In genomic region chr8:102771456-102771855, GRCm38 (mm10) we compare ENCODE assay signal across 29 mouse cellular contexts.
"Had no signal": no experiment of that assay in that cellular context is flagged by ENCODE, and none has a peak within 500 bp of the region (broad histone marks: within the 10 kb centered on the region; RNA-seq: fewer than 3 reads in every experiment).

No protein-coding gene starts in this region.

- H3K27me3 ChIP-seq: heart, embryonic 13.5 days; heart, embryonic 15.5 days; hindbrain, embryonic 12.5 days; limb, embryonic 12.5 days; liver, embryonic 13.5 days; liver, embryonic 15.5 days had no signal

- H3K36me3 ChIP-seq: heart, embryonic 15.5 days; liver, embryonic 13.5 days; liver, embryonic 15.5 days had no signal

- H3K4me2 ChIP-seq: heart, embryonic 11.5 days; heart, embryonic 13.5 days; heart, embryonic 15.5 days; hindbrain, embryonic 12.5 days; hindbrain, embryonic 14.5 days; limb, embryonic 12.5 days; liver, embryonic 11.5 days; liver, embryonic 13.5 days; liver, embryonic 15.5 days had no signal

- H3K4me1 ChIP-seq: heart, embryonic 15.5 days; limb, embryonic 10.5 days; liver, embryonic 13.5 days; liver, embryonic 15.5 days had no signal

- ATAC-seq: hindbrain, embryonic 16.5 days; inflammation-experienced regulatory T-cells, adult 6 months; intestine, postnatal 0 days had no signal

- H3K27ac ChIP-seq: heart, adult 2 months; heart, embryonic 13.5 days; heart, embryonic 15.5 days; hindbrain, embryonic 10.5 days; hindbrain, embryonic 12.5 days; hindbrain, embryonic 14.5 days; layer of hippocampus, adult 2 months; limb, embryonic 10.5 days; limb, embryonic 12.5 days; liver, embryonic 13.5 days; liver, embryonic 15.5 days had no signal

- DNase-seq: gastrocnemius, postnatal 14 days; gastrocnemius, postnatal 36 days; heart, adult 11 months; heart, adult 2 months; heart, postnatal 14 days; heart, postnatal 36 days; kidney, adult 18-20 months; kidney, adult 8-10 months; kidney, postnatal 10 days; kidney, postnatal 25 days; kidney, postnatal 4 days; layer of hippocampus, adult 9-11 months; layer of hippocampus, postnatal 36 days; liver; liver, embryonic 13.5 days had no signal

- H3K4me3 ChIP-seq: heart, adult 2 months; heart, embryonic 13.5 days; heart, embryonic 15.5 days; hindbrain, embryonic 10.5 days; hindbrain, embryonic 12.5 days; layer of hippocampus, adult 2 months; limb, embryonic 10.5 days; limb, embryonic 12.5 days; liver, embryonic 13.5 days; liver, embryonic 15.5 days had no signal

- H3K9ac ChIP-seq: heart, embryonic 13.5 days; heart, embryonic 15.5 days; hindbrain, embryonic 12.5 days; hindbrain, embryonic 14.5 days; limb, embryonic 12.5 days; liver, embryonic 13.5 days; liver, embryonic 15.5 days had no signal

- H3K9me3 ChIP-seq: heart, embryonic 13.5 days; heart, embryonic 15.5 days; hindbrain, embryonic 10.5 days; hindbrain, embryonic 12.5 days; limb, embryonic 10.5 days; limb, embryonic 12.5 days; liver, embryonic 13.5 days; liver, embryonic 15.5 days had no signal
